Mouse (Mus musculus) embryonic facial prominence, embryonic 15.5 days (tissue): Measurements from ENCODE around the gene Hmga1b. TPM values are rescaled to one million over a fixed set of nuclear protein-coding genes. Genes with fewer than 3 reads are reported as not detected.
"Not testable (repeated sequence)": the region's sequence is repeated elsewhere in the genome, so short reads cannot be mapped to it uniquely, and the experiment has no call there.

Source experiments
- ATAC-seq: fragments of 200-750 bp; cut with Nextera tagmentation; 2 replicates; pipeline ENCODE4 v1.8.0; 2017; ENCODE audit warnings: low read depth, moderate TSS enrichment; ENCODE audit not compliant: insufficient number of reproducible peaks, low FRiP score, low TSS enrichment
- H3K27ac ChIP-seq: fragments of 300-500 bp; sonication (generic); replicated peaks from 2 replicates; pipeline ENCODE4 v1.5.1; 2015; ENCODE audit warnings: mild to moderate bottlenecking, inconsistent platforms
- H3K27me3 ChIP-seq: fragments of 300-500 bp; sonication (generic); 2 replicates; pipeline ENCODE4 v1.6.1; 2015; ENCODE audit warnings: inconsistent platforms
- H3K36me3 ChIP-seq: fragments of 300-500 bp; sonication (generic); 2 replicates; pipeline ENCODE4 v1.6.1; 2015; ENCODE audit warnings: mild to moderate bottlenecking, inconsistent platforms
- H3K4me1 ChIP-seq: fragments of 300-500 bp; sonication (generic); 2 replicates; pipeline ENCODE4 v1.6.1; 2015; ENCODE audit warnings: inconsistent platforms
- H3K4me2 ChIP-seq: fragments of 300-500 bp; sonication (generic); replicated peaks from 2 replicates; pipeline ENCODE4 v1.6.1; 2015; ENCODE audit warnings: mild to moderate bottlenecking, inconsistent platforms
- H3K4me3 ChIP-seq: fragments of 300-500 bp; sonication (generic); replicated peaks from 2 replicates; pipeline ENCODE4 v1.5.1; 2015; ENCODE audit warnings: mild to moderate bottlenecking, inconsistent platforms
- H3K9ac ChIP-seq: fragments of 300-500 bp; sonication (generic); 2 replicates; pipeline ENCODE4 v1.6.1; 2015; ENCODE audit warnings: inconsistent platforms
- H3K9me3 ChIP-seq: fragments of 300-500 bp; sonication (generic); replicated peaks from 2 replicates; pipeline ENCODE4 v1.6.1; 2016; ENCODE audit warnings: inconsistent platforms
- WGBS: fragments of 180-500 bp; shearing (Covaris S2); methylation state at CpG from one replicate; pipeline ENCODE4 v1.1.7; 2015; 5-methylcytosine and 5-hydroxymethylcytosine counted together
- polyA plus RNA-seq: library from polyadenylated mRNA; unstranded; fragments of >200 nt; fragmentation: Nextera tagmentation; extraction: Ambion mirVana; gene quantifications from 2 replicates; pipeline ENCODE4 v1.2.1, GENCODE M21; 2015

Gene Hmga1b
- polyA plus RNA-seq, 1 experiment from 2014 or later, result 3.8 TPM

DNA sequence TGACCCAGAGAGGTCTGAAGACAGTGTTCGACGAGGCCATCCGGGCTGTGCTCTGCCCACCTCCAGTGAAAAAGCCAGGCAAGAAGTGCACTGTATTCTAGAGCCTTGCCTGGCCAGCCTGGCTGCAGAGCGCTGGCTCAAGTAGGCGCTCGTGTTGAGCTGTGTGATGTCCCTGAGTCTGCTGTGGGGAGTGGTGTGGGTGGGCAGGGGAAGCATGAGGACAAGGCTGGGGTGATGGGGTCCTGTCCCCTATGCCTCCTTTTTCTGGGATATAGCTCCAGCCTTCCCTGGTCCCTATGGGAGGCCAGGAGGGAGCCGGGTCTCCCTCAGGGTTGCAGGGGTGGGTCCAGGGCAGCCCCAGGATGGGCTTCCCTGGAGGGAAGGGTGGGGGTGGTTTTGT, 39.1 kb upstream of the Hmga1b start:
- WGBS, result 91% methylated on average over 7 of the region's 7 CpGs
- Histone ChIP-seq H3K27ac (no peak overlapping the region), H3K4me3 (no peak overlapping the region), H3K27me3 (no peaks in the 10 kb centered on the region), H3K9me3 (no peaks in the 10 kb centered on the region), H3K4me2 (no peak overlapping the region), H3K4me1 (peaks cover 32% of the 10 kb centered on the region), H3K36me3 (peaks cover 10% of the 10 kb centered on the region), H3K9ac (no peak overlapping the region)
- no peak for ATAC-seq

DNA sequence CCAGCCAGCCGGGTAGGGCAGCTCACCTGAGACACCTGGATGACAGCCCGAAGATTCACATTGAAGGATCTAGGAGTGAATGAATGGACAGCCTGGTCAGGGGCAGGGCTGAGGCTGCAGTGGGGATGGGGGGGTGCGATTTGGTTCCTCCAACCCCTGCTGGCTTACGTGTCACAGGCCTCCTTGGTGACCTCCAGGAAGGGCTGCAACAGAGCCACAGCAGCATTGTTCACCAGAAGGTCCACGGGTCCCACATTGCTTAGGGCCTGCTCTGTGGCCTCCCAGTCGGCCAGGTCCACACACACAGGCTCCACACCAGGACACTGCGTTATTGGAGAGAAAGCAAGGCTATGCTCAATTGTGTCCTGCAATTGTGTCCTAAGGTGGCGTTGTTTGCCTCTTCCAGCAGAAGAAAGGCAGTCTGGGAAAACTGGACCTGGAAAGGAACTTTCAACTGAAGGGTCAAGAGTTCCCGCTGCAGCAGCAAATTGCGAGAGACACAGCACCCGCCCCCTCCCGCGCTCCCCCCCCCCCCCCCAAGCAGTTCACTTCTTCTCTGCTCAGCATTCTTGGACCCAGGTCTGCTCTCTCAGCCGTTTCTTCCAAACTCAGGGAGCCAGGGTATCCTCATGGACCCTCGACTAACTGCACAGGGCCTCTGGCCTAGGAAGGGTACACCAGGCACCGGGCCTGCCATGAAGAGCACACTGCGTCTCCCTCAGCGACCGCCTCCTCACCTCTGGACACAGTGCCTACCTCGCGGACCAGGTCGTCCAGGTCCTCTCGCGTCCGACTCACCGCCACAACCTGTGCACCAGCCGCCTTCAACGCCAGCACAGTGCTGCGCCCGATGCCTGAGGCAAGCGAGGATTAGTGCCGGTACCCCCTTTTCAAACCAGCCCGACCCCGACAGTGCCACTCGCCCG, 36.1 kb upstream of the Hmga1b start:
- no peaks in the 10 kb centered on the region for H3K9me3 ChIP-seq
- H3K36me3 ChIP-seq, result no peaks in the 10 kb centered on the region
- peak overlapping the region; percentile 45 for H3K9ac ChIP-seq
- ATAC-seq, result peak; percentile 6; the same call in 1 of the 2 replicates
- 19% methylated on average over 33 of the region's 36 CpGs for WGBS
- H3K4me3 ChIP-seq, result peak overlapping the region; percentile 67
- no peaks in the 10 kb centered on the region for H3K27me3 ChIP-seq
- H3K27ac ChIP-seq, result no peak overlapping the region
- H3K4me1 ChIP-seq, result peaks cover 32% of the 10 kb centered on the region
- peak overlapping the region; percentile 93 for H3K4me2 ChIP-seq

DNA sequence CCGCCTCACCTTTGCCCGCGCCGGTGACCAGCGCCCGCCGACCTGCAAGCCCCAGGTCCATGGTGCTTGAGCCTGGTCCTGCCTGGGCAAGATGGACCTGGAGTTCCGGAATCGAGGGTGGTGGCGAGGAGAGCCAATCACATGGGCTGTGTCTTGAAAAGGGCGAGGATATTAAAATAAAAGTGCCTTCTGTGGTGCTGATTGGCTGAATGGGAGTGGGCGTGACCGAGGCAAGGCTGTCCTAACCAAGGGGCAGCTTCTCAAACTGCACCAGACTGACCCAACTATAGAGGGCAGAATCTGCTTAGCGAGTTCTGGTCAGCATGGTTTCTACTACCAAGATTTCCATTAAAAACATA, 35.4 kb upstream of the Hmga1b start, which contains the start of gene Dcxr:
Gene Dcxr, minus strand, starts transcription at position 113 of the 359 bp plus-strand sequence.
- Histone ChIP-seq H3K9me3 (no peaks in the 10 kb centered on the region), H3K4me1 (peaks cover 31% of the 10 kb centered on the region), H3K27ac (no peak within 1 kb of the TSS), H3K9ac (peak within 1 kb of the TSS; percentile 45), H3K4me2 (peak within 1 kb of the TSS; percentile 93), H3K27me3 (no peaks in the 10 kb centered on the region), H3K4me3 (peak within 1 kb of the TSS; percentile 67), H3K36me3 (no peaks in the 10 kb centered on the region)
- peak; percentile 82 for ATAC-seq
- WGBS, result 1% methylated on average over 14 of the region's 14 CpGs

DNA sequence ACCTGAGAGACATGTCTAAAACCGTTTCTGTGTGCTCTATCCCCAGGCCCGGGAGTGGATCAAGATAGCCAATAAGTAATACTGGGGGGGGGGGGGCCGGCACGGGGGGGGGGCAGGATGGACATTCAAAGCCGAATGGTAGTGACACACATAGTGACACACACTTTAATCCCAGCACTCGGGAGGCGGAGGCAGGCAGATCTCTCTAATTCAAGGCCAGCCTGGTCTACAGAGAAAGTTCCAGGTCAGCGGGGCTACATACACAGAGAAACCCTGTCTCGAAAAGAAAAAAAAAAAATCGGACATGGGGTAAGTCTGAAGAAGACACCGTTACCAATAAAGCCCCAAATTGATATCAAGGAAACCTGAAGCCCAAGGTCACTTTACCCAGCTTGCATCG, 35.0 kb upstream of the Hmga1b start:
- no peaks in the 10 kb centered on the region for H3K36me3 ChIP-seq
- no peaks in the 10 kb centered on the region for H3K9me3 ChIP-seq
- 62% methylated on average over 12 of the region's 12 CpGs for WGBS
- H3K27me3 ChIP-seq, result no peaks in the 10 kb centered on the region
- H3K27ac ChIP-seq, result no peak overlapping the region
- H3K4me3 ChIP-seq, result no peak overlapping the region
- H3K4me2 ChIP-seq, result peak overlapping the region; percentile 93
- ATAC-seq, result no peak
- no peak overlapping the region for H3K9ac ChIP-seq
- H3K4me1 ChIP-seq, result peaks cover 31% of the 10 kb centered on the region

DNA sequence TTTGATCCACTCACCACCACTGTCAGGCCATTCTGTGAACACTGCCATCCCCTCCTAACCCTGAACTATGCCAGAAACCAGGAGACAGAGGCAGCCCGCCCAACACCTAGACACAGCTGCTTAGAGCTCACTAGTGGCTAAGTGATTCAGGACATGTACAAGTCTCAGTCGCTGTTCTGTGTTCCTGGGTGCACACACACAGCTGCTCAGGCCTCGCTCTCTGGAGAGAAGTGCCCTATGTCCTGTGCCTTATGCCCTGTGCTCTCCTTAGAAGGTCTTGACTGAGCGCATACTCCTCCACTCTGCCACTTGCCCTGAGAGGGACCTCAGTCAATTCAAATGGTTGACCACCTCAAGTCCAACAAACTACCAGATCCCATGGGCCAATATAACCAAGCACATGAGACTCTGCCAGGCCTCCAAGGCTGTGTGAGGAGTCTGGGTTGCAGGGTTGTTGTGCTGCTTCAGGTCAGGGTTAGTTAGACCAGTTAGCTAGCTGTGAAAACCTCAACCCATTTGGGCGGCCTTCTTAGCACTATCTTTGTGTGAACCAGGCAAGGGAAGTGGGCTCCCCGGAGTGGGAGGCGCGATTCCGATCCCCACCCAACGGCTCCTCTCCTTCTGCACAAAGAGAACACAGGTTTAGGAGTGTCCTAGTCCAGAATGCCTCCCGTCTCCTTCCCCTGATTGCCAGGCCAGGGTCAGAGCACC, 33.9 kb upstream of the Hmga1b start:
- no peak overlapping the region for H3K4me3 ChIP-seq
- WGBS, result 71% methylated on average over 11 of the region's 11 CpGs

DNA sequence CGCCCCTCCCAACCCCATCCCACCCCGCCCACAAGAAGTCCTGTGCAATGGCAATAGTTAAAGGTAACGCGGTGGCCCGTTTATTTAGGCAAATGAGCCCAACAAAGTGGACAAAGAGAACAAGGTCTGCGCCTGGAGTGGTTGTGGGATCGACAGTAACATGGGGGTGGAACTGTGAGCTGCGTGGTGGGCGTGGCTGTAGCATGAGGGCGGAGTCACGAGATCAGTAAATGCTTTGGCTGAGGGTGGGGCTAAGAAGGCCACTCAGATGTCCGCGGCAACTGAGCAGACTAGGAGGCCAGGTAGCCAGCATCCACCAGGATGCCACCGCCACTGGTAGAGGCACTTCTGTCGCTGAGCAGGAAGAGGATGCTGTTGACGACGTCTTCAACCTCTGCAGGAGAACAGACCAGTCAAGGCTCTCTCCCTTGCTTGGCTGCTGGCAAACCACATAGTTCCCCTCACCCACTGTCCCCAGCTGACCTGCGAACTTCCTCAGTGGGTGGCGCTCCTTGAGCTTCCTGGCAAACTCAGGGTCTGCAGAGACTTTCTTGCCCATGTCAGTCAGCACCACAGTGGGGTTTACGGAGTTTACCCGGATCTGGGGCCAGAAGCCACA, 33.1 kb upstream of the Hmga1b start:
- H3K27me3 ChIP-seq, H3K36me3 ChIP-seq, H3K27ac ChIP-seq, H3K9me3 ChIP-seq, H3K9ac ChIP-seq, ATAC-seq: not testable (repeated sequence)
- 3% methylated on average over 17 of the region's 21 CpGs for WGBS
- Histone ChIP-seq H3K4me1 (peaks cover 34% of the 10 kb centered on the region), H3K4me2 (peak overlapping the region; percentile 40), H3K4me3 (0 out of 2 replicates have a peak overlapping the region, but pooled peaks have one; percentile 4)

More for the DNA sequence above, 33.9 kb upstream of the Hmga1b start:
- H3K4me2 ChIP-seq, result no peak overlapping the region
- H3K4me1 ChIP-seq, result peaks cover 34% of the 10 kb centered on the region
- no peak for ATAC-seq
- no peaks in the 10 kb centered on the region for H3K27me3 ChIP-seq
- no peaks in the 10 kb centered on the region for H3K36me3 ChIP-seq
- no peak overlapping the region for H3K9ac ChIP-seq
- no peaks in the 10 kb centered on the region for H3K9me3 ChIP-seq
- H3K27ac ChIP-seq, result no peak overlapping the region

DNA sequence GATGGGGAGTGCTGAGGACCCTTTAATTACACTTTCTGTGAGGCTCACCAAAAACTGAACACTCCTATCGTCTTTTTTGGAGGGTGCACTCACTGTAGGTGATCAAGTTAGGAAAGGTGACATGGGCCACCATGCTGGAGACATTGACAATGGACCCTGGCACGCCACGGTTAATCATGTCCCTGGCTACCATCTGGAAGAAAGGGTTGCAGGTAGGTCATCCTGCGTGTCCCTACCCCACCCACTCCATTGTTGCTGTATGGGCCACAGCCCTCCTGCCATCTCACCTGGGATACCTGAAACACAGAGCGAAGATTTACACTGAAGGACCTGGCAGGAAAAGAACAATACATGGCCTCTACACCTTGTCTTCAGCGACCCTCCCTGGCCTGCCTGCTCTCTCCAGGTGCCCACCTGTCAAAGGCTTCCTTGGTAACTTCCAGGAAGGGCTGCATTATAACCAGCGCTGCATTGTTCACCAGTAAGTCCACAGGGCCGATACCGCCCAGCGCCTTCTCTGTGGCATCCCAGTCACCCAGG, 32.2 kb upstream of the Hmga1b start:
- 87% methylated on average over 10 of the region's 10 CpGs for WGBS
- H3K9me3 ChIP-seq, result no peaks in the 10 kb centered on the region
- H3K27ac ChIP-seq, result no peak overlapping the region
- no peaks in the 10 kb centered on the region for H3K36me3 ChIP-seq
- H3K27me3 ChIP-seq, result no peaks in the 10 kb centered on the region
- H3K4me3 ChIP-seq, result peak overlapping the region; percentile 3; the same call in 1 of the 2 replicates
- no peak for ATAC-seq
- peaks cover 34% of the 10 kb centered on the region for H3K4me1 ChIP-seq
- no peak overlapping the region for H3K4me2 ChIP-seq
- no peak overlapping the region for H3K9ac ChIP-seq

DNA sequence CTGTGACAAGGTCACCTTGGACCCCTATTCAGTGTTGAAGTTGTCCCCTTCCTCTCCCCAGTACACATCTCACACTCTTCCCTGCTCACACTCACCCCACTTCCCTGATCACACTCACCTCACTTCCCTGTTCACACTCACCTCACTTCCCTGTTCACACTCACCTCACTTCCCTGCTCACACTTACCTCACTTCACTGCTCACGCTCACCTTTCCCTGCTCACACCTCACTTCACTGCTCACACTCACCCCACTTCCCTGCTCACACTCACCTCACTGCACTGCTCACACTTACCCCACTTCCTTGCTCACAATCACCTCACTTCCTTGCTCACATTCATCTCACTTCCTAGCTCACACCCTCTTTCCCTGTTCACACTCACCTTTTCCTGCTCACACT, 31.2 kb upstream of the Hmga1b start:
- Histone ChIP-seq H3K4me3 (0 out of 2 replicates have a peak overlapping the region, but pooled peaks have one; percentile 3), H3K4me2 (peak overlapping the region; percentile 10; the same call in 1 of the 2 replicates), H3K9ac (no peak overlapping the region), H3K27ac (peak overlapping the region; percentile 65), H3K4me1 (peaks cover 30% of the 10 kb centered on the region), H3K9me3 (no peaks in the 10 kb centered on the region), H3K27me3 (no peaks in the 10 kb centered on the region), H3K36me3 (no peaks in the 10 kb centered on the region)
- ATAC-seq, result no peak
- 86% methylated on average over 1 of the region's 1 CpGs for WGBS

DNA sequence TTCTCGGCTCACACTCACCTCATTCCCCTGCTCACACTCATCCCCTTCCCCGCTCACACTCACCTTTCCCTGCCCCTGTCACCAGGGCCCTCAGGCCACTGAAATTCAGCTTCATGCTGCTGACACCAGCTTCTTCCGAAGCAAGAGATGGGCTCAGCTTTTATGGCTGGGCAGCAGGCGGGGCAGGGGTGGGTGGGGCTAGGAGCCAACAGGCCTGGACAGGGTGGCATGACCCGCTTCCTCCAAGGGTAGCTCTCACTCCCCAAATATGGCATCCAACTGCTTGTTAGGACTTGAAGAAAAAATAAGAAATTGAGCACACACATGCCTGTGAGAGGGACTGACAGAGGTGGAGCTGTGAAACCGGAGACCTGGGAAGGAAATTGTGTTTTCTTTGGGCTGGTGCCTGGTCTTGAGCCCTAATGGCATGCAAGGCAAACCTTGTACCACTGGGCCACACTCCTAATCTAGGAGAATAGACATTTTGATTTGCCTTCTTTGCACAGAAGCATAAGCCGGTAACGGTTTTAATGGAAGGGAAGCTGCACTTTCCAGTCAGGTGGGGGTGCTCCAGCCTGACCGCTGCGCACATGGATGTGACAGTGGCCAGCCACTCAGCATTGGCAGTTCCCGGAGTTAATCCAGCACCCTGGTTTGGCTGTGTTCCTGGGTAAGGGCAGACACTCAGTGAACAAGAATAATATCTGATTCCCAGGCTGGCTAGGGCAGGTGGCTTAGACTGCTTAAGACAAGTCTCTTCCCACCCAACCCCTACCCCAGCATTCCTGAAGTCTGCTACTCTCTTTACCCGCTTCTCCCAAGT, 30.5 kb upstream of the Hmga1b start, which contains the start of gene Cbr2:
Gene Cbr2, minus strand, starts transcription at position 257 of the 823 bp plus-strand sequence.
- ATAC-seq, result no peak
- WGBS, result 62% methylated on average over 12 of the region's 12 CpGs
- H3K36me3 ChIP-seq, result no peaks in the 10 kb centered on the region
- peak within 1 kb of the TSS; percentile 3; the same call in 1 of the 2 replicates for H3K4me3 ChIP-seq
- peak within 1 kb of the TSS; percentile 10; the same call in 1 of the 2 replicates for H3K4me2 ChIP-seq
- no peaks in the 10 kb centered on the region for H3K9me3 ChIP-seq
- peaks cover 23% of the 10 kb centered on the region for H3K4me1 ChIP-seq
- peak within 1 kb of the TSS; percentile 68 for H3K27ac ChIP-seq
- no peak within 1 kb of the TSS for H3K9ac ChIP-seq
- no peaks in the 10 kb centered on the region for H3K27me3 ChIP-seq

DNA sequence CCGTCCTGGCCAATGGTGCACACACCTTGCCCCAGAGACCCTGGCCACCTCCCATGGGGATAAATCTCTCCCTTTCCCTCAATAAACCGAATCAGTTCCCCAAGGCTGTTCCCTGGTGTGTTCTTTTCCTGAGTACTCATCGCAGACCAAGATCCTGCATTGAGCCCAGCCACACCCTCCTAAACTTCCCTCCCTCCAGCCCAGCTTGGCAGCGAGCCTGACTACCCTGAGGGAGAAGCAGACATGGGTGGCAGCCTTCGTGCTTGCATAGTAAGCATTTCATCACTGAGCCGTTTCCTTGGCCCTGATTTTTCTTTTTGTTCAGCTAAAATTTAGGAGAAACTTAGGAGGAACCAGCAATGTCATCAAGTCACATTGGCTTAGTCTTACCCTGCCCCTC, 29.1 kb upstream of the Hmga1b start:
- peak overlapping the region; percentile 68 for H3K27ac ChIP-seq

More for the DNA sequence above, 29.1 kb upstream of the Hmga1b start:
- WGBS, result 40% methylated on average over 6 of the region's 6 CpGs
- H3K4me1 ChIP-seq, result peaks cover 23% of the 10 kb centered on the region
- no peak overlapping the region for H3K4me2 ChIP-seq
- H3K36me3 ChIP-seq, result no peaks in the 10 kb centered on the region
- H3K27me3 ChIP-seq, result no peaks in the 10 kb centered on the region
- no peak overlapping the region for H3K9ac ChIP-seq
- no peaks in the 10 kb centered on the region for H3K9me3 ChIP-seq
- ATAC-seq, result no peak
- no peak overlapping the region for H3K4me3 ChIP-seq
